Mouse (Mus musculus) heart, embryonic 10.5 days (tissue): ENCODE data around the gene Plcd3. TPM values are rescaled to one million over a fixed set of nuclear protein-coding genes. Genes with fewer than 3 reads are reported as not detected.

Source experiments
- DNase-seq: peaks from one replicate; pipeline ENCODE4 v3.0.0-alpha.2; 2017; ENCODE audit warnings: low spot score
- H3K27ac ChIP-seq: fragments of 300-500 bp; sonication (generic); 2 replicates; pipeline ENCODE4 v1.5.1; 2016; ENCODE audit warnings: mild to moderate bottlenecking
- H3K27me3 ChIP-seq: fragments of 300-500 bp; sonication (generic); 2 replicates; pipeline ENCODE4 v1.6.1; 2016; ENCODE audit warnings: mild to moderate bottlenecking; ENCODE audit not compliant: poor library complexity, insufficient read depth, severe bottlenecking
- H3K36me3 ChIP-seq: fragments of 300-500 bp; sonication (generic); 2 replicates; pipeline ENCODE4 v1.6.1; 2016; ENCODE audit warnings: mild to moderate bottlenecking, moderate library complexity
- H3K4me1 ChIP-seq: fragments of 300-500 bp; sonication (generic); 2 replicates; pipeline ENCODE4 v1.6.1; 2016; ENCODE audit warnings: mild to moderate bottlenecking
- H3K4me3 ChIP-seq: fragments of 300-500 bp; sonication (generic); 2 replicates; pipeline ENCODE4 v1.5.1; 2016; ENCODE audit warnings: mild to moderate bottlenecking, moderate library complexity
- H3K9me3 ChIP-seq: fragments of 300-500 bp; sonication (generic); 2 replicates; pipeline ENCODE4 v1.6.1; 2016; ENCODE audit warnings: mild to moderate bottlenecking, moderate library complexity
- WGBS: fragments of 180-500 bp; shearing (Covaris S2); methylation state at CpG from one replicate; pipeline ENCODE4 v1.1.7; 2016; 5-methylcytosine and 5-hydroxymethylcytosine counted together
- polyA plus RNA-seq: library from polyadenylated mRNA; unstranded; fragments of >200 nt; fragmentation: Nextera tagmentation; extraction: Ambion mirVana; gene quantifications from 2 replicates; pipeline ENCODE4 v1.2.1, GENCODE M21; 2016

The Plcd3 gene
- polyA plus RNA-seq, 1 experiment from 2014 or later: 3.6 TPM

DNA sequence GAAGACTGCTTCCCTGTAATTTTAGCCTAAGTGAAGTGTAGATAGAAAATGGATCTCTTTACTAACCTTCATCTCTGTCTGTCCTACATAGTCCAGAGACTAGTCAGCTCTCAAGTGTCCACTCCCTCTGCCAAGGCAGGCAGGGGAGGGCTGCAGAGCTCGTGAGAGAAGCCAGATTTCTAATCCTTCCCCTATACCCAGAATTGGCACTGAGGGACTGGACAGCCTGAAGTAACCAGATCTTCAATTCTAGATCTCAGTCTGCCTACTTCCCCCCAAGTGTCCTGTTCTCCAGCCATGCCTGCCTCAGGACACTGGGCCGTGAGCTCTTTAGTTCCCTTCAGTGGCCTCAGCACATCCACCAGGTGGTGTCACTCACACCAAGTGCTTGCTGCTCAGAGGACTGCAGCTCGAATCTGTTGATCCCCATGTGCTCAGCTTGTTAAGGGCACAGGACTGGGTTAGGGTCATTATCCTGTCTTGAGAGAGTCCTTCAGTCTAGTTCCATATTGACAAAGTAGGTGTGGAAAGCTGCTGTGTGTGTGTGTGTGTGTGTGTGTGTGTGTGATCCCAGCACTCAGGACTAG is 42.9 kb downstream of the Plcd3 start:
- no peaks in the 10 kb centered on the region for H3K9me3 ChIP-seq
- 67% methylated on average over 3 of the region's 3 CpGs for WGBS
- H3K36me3 ChIP-seq: peaks cover 96% of the 10 kb centered on the region
- no peak overlapping the region for H3K27ac ChIP-seq
- no peak for DNase-seq
- H3K4me1 ChIP-seq: no peaks in the 10 kb centered on the region
- no peak overlapping the region for H3K4me3 ChIP-seq
- H3K27me3 ChIP-seq: no peaks in the 10 kb centered on the region

DNA sequence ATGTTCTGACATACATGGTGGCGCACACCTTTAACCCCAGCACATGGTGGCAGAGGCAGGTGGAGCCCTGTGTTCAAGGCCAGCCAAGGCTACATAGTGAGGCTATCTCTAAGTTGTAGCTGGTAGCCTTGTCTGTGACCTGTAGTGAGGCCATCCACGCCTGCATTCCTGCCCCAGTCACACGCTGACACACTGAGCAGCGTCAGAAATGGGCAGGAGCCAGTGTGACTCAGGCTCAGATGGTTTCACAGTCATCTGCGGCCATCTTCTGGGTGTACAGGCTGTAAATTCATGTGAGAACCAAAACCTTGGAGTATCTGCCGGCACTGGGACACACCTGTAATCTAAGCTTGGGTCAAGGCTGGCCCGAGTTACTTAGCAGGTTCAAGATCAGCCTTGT is 44.8 kb downstream of the Plcd3 start:
- no peaks in the 10 kb centered on the region for H3K27me3 ChIP-seq
- H3K27ac ChIP-seq: no peak overlapping the region
- no peak overlapping the region for H3K4me3 ChIP-seq
- H3K9me3 ChIP-seq: no peaks in the 10 kb centered on the region
- H3K4me1 ChIP-seq: peaks cover 8% of the 10 kb centered on the region; the same call in 1 of the 2 replicates
- no peak for DNase-seq
- WGBS: 93% methylated on average over 7 of the region's 7 CpGs
- peaks cover 96% of the 10 kb centered on the region for H3K36me3 ChIP-seq

DNA sequence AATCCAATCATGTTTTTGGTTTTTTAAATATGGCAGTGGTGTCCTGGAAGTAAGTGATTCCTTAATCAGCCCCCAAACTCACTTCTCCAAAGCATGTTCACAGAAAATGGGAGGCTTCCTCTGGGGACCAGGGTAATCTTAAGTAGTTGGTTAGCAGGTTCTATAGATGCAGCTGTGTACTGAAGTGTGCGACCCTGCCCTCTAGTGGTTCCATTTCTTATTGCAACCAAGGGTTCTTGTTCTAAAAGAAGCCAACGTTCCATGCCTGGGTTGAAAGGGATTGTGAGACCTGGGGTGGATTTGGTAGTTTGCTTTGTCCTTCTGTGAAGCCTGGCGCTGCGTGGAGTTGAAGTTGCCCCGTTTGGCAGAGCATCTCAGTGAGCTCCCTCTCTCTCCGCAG is 46.7 kb downstream of the Plcd3 start:
- Histone ChIP-seq H3K9me3 (no peaks in the 10 kb centered on the region), H3K4me1 (peaks cover 11% of the 10 kb centered on the region; the same call in 1 of the 2 replicates), H3K27me3 (no peaks in the 10 kb centered on the region), H3K36me3 (peaks cover 90% of the 10 kb centered on the region), H3K27ac (no peak overlapping the region), H3K4me3 (no peak overlapping the region)
- DNase-seq: no peak
- WGBS: 42% methylated on average over 6 of the region's 6 CpGs

DNA sequence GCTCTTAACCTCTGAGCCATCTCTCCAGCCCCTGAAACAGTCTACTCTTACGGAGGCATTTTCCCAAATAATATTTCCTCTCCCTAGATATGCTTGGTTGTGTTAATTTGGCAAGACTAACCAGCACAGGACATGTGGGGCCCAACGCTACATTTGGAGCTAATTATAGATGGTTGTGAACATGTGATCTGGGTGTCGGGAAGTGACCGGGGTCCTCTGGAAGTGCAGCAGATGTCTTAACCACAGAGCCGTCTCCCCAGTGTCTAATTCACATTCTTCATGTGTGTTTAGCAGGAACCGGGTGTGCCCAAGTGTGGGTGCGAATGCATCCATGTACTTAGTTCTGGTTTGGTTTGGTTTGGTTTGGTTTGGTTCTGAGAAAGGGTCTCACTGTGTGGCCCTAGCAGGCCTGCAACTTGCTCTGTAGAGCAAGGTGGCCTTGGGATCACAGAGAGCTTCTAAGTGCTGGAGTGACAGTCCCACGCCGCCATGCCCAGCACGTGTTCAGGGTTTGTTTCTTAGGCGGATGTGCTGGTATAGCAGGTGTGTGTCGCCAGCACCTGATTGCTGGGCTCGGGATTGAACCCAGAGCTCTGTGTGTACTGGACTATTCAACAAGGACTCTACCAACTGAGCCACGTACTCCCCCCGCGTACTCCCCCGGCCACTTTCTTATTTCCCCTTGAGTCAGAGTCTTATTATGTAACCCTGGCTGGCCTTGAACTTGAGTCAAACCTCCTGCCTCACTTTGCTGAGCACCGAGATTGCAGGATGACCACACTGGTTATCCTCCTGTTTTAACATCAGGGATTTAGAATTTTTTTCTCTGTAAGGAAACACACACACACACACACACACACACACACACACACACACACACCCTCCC is 48.0 kb downstream of the Plcd3 start:
- Histone ChIP-seq H3K4me3 (no peak overlapping the region), H3K9me3 (no peaks in the 10 kb centered on the region), H3K36me3 (peaks cover 81% of the 10 kb centered on the region), H3K4me1 (peaks cover 11% of the 10 kb centered on the region; the same call in 1 of the 2 replicates), H3K27ac (0 out of 2 replicates have a peak overlapping the region, but pooled peaks have one; percentile 43), H3K27me3 (no peaks in the 10 kb centered on the region)
- no peak for DNase-seq
- WGBS: 86% methylated on average over 18 of the region's 18 CpGs

DNA sequence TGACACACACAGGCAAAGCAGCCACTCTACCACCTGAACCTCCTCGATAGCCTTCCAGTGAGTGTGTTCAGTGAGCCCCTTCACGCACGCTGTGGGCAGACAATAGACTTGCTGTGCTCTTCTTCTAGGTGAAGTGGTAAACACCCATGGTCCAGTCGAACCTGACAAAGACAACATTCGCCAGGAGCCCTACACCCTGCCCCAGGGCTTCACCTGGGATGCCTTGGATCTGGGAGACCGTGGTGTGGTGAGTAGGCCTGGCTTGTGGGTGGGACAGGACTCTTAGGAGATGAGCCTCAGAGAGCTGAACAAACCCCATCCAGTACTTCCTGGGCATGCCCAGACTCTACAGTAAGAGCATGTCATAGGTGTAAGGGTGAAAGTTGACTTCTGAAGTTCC is 49.4 kb downstream of the Plcd3 start:
- peaks cover 11% of the 10 kb centered on the region; the same call in 1 of the 2 replicates for H3K4me1 ChIP-seq
- H3K27ac ChIP-seq: peak overlapping the region; percentile 36; the same call in 1 of the 2 replicates
- DNase-seq: no peak
- no peak overlapping the region for H3K4me3 ChIP-seq
- peaks cover 74% of the 10 kb centered on the region for H3K36me3 ChIP-seq
- H3K27me3 ChIP-seq: no peaks in the 10 kb centered on the region
- WGBS: 92% methylated on average over 6 of the region's 6 CpGs
- no peaks in the 10 kb centered on the region for H3K9me3 ChIP-seq

DNA sequence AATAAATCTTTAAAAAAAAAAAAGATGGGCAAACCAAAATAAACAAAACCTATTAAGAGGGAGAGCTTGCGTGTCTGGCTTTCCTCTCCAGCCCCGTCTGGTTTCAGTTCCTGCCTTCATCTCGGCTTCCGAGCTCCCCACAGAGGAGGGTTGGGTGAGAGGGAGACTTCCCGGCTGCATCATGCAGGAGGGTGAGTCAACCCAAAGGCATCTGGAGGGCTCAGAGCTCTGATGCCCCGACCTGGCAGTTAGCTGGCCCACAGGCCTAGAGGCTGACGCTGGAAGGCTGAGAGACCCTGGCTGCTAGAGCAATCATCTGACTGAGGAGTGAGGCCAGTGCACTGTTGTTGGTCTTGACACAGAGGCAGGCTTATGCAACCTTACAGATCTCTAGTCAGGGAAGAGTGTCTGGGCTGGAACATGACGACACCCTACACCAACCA is 50.2 kb downstream of the Plcd3 start:
- H3K4me3 ChIP-seq: no peak overlapping the region
- no peaks in the 10 kb centered on the region for H3K9me3 ChIP-seq
- peaks cover 71% of the 10 kb centered on the region for H3K36me3 ChIP-seq
- no peak overlapping the region; the same call in 1 of the 2 replicates for H3K27ac ChIP-seq
- no peaks in the 10 kb centered on the region for H3K27me3 ChIP-seq
- DNase-seq: peak; percentile 90
- 32% methylated on average over 8 of the region's 8 CpGs for whole genome bisulfite sequencing
- H3K4me1 ChIP-seq: peaks cover 11% of the 10 kb centered on the region; the same call in 1 of the 2 replicates

DNA sequence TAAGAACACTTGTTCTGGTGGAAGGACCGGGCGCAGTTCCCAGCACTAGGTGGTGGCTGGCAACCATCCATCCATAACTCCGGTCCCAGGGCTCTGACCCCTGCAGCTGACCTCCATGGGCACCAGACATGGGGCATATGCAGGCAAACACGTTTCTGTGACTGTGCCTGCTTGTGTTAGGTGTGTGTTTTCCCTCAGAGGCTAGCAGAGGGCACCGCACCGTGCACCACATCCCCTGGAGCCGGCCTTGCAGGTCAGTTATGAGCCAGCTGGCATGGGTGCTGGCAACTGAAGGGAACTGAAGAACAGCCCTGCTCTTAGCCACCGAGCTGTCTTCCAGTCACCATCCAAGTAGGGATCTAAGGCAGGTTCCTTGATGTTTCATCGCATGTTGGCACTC is 51.3 kb downstream of the Plcd3 start:
- 93% methylated on average over 9 of the region's 9 CpGs for WGBS
- Histone ChIP-seq H3K9me3 (no peaks in the 10 kb centered on the region), H3K4me3 (no peak overlapping the region), H3K4me1 (peaks cover 11% of the 10 kb centered on the region; the same call in 1 of the 2 replicates), H3K27me3 (no peaks in the 10 kb centered on the region), H3K36me3 (peaks cover 71% of the 10 kb centered on the region), H3K27ac (no peak overlapping the region)
- DNase-seq: no peak

DNA sequence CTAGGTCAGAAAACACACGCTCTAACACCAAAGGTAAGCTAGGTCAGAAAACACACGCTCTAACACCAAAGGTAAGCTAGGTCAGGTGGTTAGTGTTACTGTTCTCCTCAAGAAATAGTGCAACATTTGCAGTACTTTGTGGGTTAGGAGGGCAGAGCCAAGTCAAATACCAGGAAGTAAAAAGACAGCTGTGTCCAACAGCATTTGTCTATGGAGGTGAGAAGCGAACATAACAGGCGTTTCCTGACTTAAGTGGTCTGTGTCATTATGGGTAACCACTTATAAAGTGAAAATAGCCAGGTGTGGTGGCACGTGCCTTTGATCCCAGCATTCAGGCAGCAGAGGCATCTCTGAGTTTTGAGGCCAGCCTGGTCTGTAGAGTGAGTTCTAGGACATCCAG is 51.8 kb downstream of the Plcd3 start:
- Histone ChIP-seq H3K27ac (no peak overlapping the region), H3K9me3 (no peaks in the 10 kb centered on the region), H3K4me1 (peaks cover 11% of the 10 kb centered on the region; the same call in 1 of the 2 replicates), H3K36me3 (peaks cover 71% of the 10 kb centered on the region), H3K27me3 (no peaks in the 10 kb centered on the region), H3K4me3 (no peak overlapping the region)
- WGBS: 90% methylated on average over 5 of the region's 5 CpGs
- no peak for DNase-seq

DNA sequence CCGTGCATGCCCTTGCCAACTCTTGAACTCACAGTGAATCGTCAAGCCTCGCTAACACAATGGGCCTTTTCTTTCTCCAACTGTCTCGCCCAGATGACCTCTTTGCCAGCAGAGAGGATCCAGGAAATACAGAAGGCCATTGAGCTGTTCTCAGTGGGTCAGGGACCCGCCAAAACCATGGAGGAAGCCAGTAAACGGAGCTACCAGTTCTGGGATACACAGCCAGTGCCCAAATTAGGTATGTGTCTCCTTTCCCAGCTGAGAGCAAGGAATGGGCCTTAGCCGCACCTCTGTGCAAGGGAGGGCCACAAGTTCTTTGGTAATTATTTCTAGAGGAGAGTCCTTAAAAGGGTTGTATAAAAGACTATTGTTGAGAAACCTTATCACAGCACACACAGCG is 55.2 kb downstream of the Plcd3 start:
- Histone ChIP-seq H3K36me3 (peaks cover 66% of the 10 kb centered on the region), H3K4me3 (no peak overlapping the region), H3K27ac (no peak overlapping the region), H3K9me3 (no peaks in the 10 kb centered on the region), H3K4me1 (0 out of 2 replicates have a peak, but pooled peaks cover 3% of the 10 kb centered on the region), H3K27me3 (no peaks in the 10 kb centered on the region)
- no peak for DNase-seq
- 76% methylated on average over 8 of the region's 8 CpGs for WGBS

DNA sequence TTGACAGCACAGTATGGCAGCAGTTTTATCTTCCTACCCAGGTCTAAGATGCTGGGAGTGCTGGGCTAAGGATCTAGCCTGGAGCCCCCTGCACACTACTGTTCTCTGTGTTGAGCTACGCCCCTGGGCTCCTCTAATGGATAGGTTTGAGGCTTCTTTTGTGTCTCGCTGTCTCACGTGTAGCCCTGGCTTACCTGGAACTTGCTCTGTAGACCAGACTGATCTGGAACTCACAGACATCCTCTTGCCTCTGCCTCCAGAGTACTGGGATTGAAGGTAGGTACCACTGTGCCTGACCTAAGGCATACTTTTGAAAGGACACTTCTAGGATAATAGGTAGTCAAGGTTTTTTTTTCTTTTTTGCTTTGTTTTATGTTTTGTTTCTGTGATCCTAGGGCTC is 57.5 kb downstream of the Plcd3 start:
- Histone ChIP-seq H3K27me3 (no peaks in the 10 kb centered on the region), H3K4me1 (0 out of 2 replicates have a peak, but pooled peaks cover 4% of the 10 kb centered on the region), H3K27ac (no peak overlapping the region), H3K9me3 (no peaks in the 10 kb centered on the region), H3K36me3 (peaks cover 57% of the 10 kb centered on the region), H3K4me3 (no peak overlapping the region)
- WGBS: 97% methylated on average over 3 of the region's 3 CpGs
- DNase-seq: no peak

DNA sequence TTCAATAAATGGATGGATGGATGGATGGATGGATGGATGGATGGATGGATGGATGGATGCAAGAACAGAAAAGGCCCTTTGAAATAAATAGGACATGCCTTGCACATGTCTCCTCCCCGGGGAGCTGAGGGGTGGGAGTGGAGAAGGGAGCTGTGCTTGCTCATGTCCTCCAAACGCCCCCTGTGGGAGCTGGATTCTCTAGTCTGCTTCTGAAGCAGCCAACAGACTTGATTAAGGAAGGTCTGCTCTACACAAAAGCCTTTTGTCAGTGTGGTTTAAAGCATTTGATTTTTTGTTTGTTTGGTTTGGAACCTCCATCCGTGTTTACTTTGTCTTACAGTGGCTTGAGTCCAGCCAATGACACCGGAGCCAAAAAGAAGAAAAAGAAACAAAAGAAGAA is 58.6 kb downstream of the Plcd3 start:
- Histone ChIP-seq H3K36me3 (peaks cover 65% of the 10 kb centered on the region), H3K4me1 (peaks cover 8% of the 10 kb centered on the region; the same call in 1 of the 2 replicates), H3K27me3 (no peaks in the 10 kb centered on the region), H3K4me3 (no peak overlapping the region), H3K9me3 (no peaks in the 10 kb centered on the region), H3K27ac (no peak overlapping the region)
- no peak for DNase-seq
- 82% methylated on average over 4 of the region's 4 CpGs for WGBS

DNA sequence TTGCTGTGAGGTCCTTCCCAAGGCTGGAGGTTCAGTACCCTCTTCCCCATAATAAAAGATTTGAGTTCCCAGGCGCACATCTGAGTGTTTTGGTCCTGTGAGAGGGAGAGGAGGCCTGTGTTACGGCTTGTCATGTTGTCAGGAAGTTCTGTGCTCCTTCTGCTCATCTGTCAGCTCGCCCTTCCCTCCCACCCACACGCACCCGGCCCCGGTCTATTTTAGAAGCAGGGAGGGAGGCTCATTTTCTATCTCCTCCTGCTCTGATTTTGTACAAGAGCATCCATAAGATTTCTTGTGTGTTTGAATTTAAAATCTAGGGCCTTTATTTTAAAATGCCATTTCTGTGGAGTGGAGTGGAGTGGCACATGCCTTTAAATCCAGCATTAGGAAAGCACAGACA is 63.4 kb downstream of the Plcd3 start:
- H3K36me3 ChIP-seq: peaks cover 39% of the 10 kb centered on the region
- no peaks in the 10 kb centered on the region for H3K9me3 ChIP-seq
- no peaks in the 10 kb centered on the region for H3K27me3 ChIP-seq
- no peak overlapping the region for H3K27ac ChIP-seq
- WGBS: 64% methylated on average over 6 of the region's 6 CpGs
- no peak overlapping the region for H3K4me3 ChIP-seq
- no peak for DNase-seq
- H3K4me1 ChIP-seq: peaks cover 24% of the 10 kb centered on the region

DNA sequence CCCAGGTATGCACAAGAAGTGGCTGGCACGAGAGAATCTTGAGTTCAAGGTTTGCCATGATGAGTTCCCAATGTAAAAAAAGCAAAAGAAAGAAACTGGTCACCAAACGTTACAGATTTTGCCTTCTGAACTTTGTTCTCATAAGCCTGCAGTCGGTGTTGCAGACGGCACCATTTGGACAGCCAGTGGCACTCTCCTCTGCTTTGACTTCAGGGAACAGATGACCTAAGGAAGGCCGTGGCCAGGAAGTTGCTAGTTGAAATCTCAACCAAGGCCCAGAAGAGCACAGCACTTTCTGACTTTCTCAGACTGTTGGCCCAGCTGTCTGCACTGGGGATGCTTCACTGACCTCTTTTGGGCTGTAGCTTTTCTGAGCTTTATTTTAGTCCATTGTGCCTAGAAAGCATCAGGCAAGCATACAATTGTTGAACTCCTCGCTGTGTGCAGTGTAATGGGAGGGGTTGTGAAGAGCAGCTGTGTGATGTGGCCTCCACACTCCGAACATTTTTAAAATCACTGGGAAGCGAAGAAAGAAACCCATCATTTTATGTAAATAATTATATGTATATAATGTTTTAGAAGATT is 64.5 kb downstream of the Plcd3 start:
- Histone ChIP-seq H3K27me3 (no peaks in the 10 kb centered on the region), H3K4me1 (peaks cover 28% of the 10 kb centered on the region), H3K4me3 (no peak overlapping the region), H3K9me3 (no peaks in the 10 kb centered on the region), H3K36me3 (peaks cover 34% of the 10 kb centered on the region), H3K27ac (no peak overlapping the region)
- DNase-seq: no peak
- WGBS: 83% methylated on average over 8 of the region's 8 CpGs
